Mouse (Mus musculus): Measurements from ENCODE around the gene Mrpl58.
A peak's percentile ranks its signal among the peaks of the same experiment; 100 is the strongest.

The Mrpl58 gene

GRCm38 (mm10) chr11:115403338-115404124, at the start of gene Mrpl58:
Mrpl58 (plus strand) TSS chr11:115403752.
- peak; percentile 87 to 93 for DNase-seq

- peak; percentile 72 to 73 for DNase-seq
Observed at GRCm38 (mm10) chr11:115354183-115354582, 49.4 kb upstream of the Mrpl58 start.

- DNase-seq = peak; percentile 80 to 92
Observed at GRCm38 (mm10) chr11:115358468-115358867, 45.1 kb upstream of the Mrpl58 start.

- DNase-seq = no peak
Observed at GRCm38 (mm10) chr11:115359293-115359692, 44.3 kb upstream of the Mrpl58 start.

GRCm38 (mm10) chr11:115359726-115360125, 43.8 kb upstream of the Mrpl58 start:
- no peak for DNase-seq

GRCm38 (mm10) chr11:115364136-115364535, 39.4 kb upstream of the Mrpl58 start:
- no peak for DNase-seq

- no peak for DNase-seq
Observed at GRCm38 (mm10) chr11:115366039-115366705, 37.4 kb upstream of the Mrpl58 start.

- no peak for DNase-seq
Observed at GRCm38 (mm10) chr11:115366706-115367394, 36.7 kb upstream of the Mrpl58 start.

- DNase-seq = peak; percentile 87 to 90
Observed at GRCm38 (mm10) chr11:115367395-115367944, 36.1 kb upstream of the Mrpl58 start, which contains the start of gene Hid1. Hid1 (minus strand) TSS chr11:115367756.

GRCm38 (mm10) chr11:115370368-115370767, 33.2 kb upstream of the Mrpl58 start:
- no peak for DNase-seq

- DNase-seq = no peak
Observed at GRCm38 (mm10) chr11:115371354-115371753, 32.2 kb upstream of the Mrpl58 start.

- no peak for DNase-seq
Observed at GRCm38 (mm10) chr11:115372015-115372414, 31.5 kb upstream of the Mrpl58 start.

- no peak for DNase-seq
Observed at GRCm38 (mm10) chr11:115372737-115373136, 30.8 kb upstream of the Mrpl58 start.

GRCm38 (mm10) chr11:115373805-115374694, 29.5 kb upstream of the Mrpl58 start:
- DNase-seq = peak; percentile 70 to 82

- no peak for DNase-seq
Observed at GRCm38 (mm10) chr11:115374695-115375425, 28.7 kb upstream of the Mrpl58 start.

GRCm38 (mm10) chr11:115376722-115377121, 26.8 kb upstream of the Mrpl58 start:
- DNase-seq = no peak

- no peak for DNase-seq
Observed at GRCm38 (mm10) chr11:115377254-115377653, 26.3 kb upstream of the Mrpl58 start.

GRCm38 (mm10) chr11:115377854-115378253, 25.7 kb upstream of the Mrpl58 start:
- DNase-seq = no peak

- DNase-seq = no peak
Observed at GRCm38 (mm10) chr11:115381276-115381675, 22.3 kb upstream of the Mrpl58 start.

- peak; percentile 95 to 96 for DNase-seq
Observed at GRCm38 (mm10) chr11:115381743-115382539, 21.6 kb upstream of the Mrpl58 start, which contains the start of gene Cdr2l. Cdr2l (plus strand) TSS chr11:115381916.
